Mouse (Mus musculus) forebrain, postnatal 0 days (tissue): ENCODE measurements at regions not wholly inside any gene's neighbourhood (a gene's known extent, or its start where the extent isn't known, plus 50 kb on each side); places are given as distances from the start of the nearest gene placed in this dataset.

Experiments
- ATAC-seq: fragments of 200-750 bp; cut with Nextera tagmentation; 2 replicates; pipeline ENCODE4 v1.8.0; 2017; ENCODE audit warnings: mild to moderate bottlenecking, moderate library complexity
- DNase-seq: peaks from one replicate; pipeline ENCODE4 v3.0.0-alpha.2; 2015
- H3K27ac ChIP-seq: fragments of 300-500 bp; sonication (generic); 2 replicates; pipeline ENCODE4 v1.5.1; 2014; ENCODE audit warnings: low read depth, mild to moderate bottlenecking, antibody characterized with exemption, low read length, moderate library complexity, mixed read lengths
- H3K27me3 ChIP-seq: fragments of 300-500 bp; sonication (generic); 2 replicates; pipeline ENCODE4 v1.6.1; 2014; ENCODE audit warnings: mild to moderate bottlenecking, low read length, mixed read lengths; ENCODE audit not compliant: insufficient read depth
- H3K36me3 ChIP-seq: fragments of 300-500 bp; sonication (generic); 2 replicates; pipeline ENCODE4 v1.6.1; 2014; ENCODE audit warnings: mild to moderate bottlenecking, moderate library complexity; ENCODE audit not compliant: insufficient read depth
- H3K4me1 ChIP-seq: fragments of 300-500 bp; sonication (generic); 2 replicates; pipeline ENCODE4 v1.6.1; 2014; ENCODE audit warnings: antibody characterized with exemption; ENCODE audit not compliant: insufficient read depth
- H3K4me2 ChIP-seq: fragments of 300-500 bp; sonication (generic); 2 replicates; pipeline ENCODE4 v1.6.1; 2014; ENCODE audit warnings: low read depth, mild to moderate bottlenecking, moderate library complexity
- H3K4me3 ChIP-seq: fragments of 300-500 bp; sonication (generic); 2 replicates; pipeline ENCODE4 v1.5.1; 2014; ENCODE audit warnings: low read depth, low read length, mixed read lengths
- H3K9ac ChIP-seq: fragments of 300-500 bp; sonication (generic); 2 replicates; pipeline ENCODE4 v1.6.1; 2014; ENCODE audit warnings: mild to moderate bottlenecking
- H3K9me3 ChIP-seq: fragments of 300-500 bp; sonication (generic); 2 replicates; pipeline ENCODE4 v1.6.1; 2016; ENCODE audit warnings: low read length
- CTCF ChIP-seq: sonication (generic); IDR thresholded peaks from 2 replicates; pipeline ENCODE4 v1.5.1; 2016; ENCODE audit warnings: antibody characterized with exemption, control low read depth, low read depth
- WGBS: fragments of 180-500 bp; shearing (Covaris S2); extraction: QIAGEN DNeasy Blood & Tissue Kit; methylation state at CpG from one replicate; pipeline ENCODE4 v1.1.7; 2014; 5-methylcytosine and 5-hydroxymethylcytosine counted together

- no peak overlapping the region for H3K4me3 ChIP-seq
- no peaks in the 10 kb centered on the region for H3K27me3 ChIP-seq
- no peaks in the 10 kb centered on the region for H3K9me3 ChIP-seq
- 85% methylated on average over 2 of the region's 2 CpGs for WGBS
- TF ChIP-seq CTCF, result no peak
- no peaks in the 10 kb centered on the region for H3K36me3 ChIP-seq
- ATAC-seq (no peak), DNase-seq (no peak)
- no peak overlapping the region for H3K27ac ChIP-seq
- no peaks in the 10 kb centered on the region for H3K4me1 ChIP-seq
- H3K4me2 ChIP-seq, result no peak overlapping the region
- no peak overlapping the region for H3K9ac ChIP-seq
Measured at GRCm38 (mm10) chr12:57809961-57810360, 246.0 kb downstream of the Ttc6 start.

- no peaks in the 10 kb centered on the region for H3K36me3 ChIP-seq
- no peaks in the 10 kb centered on the region for H3K9me3 ChIP-seq
- no peak overlapping the region for H3K4me2 ChIP-seq
- no peak for ATAC-seq
- H3K4me3 ChIP-seq, result no peak overlapping the region
- 65% methylated on average over 6 of the region's 6 CpGs for WGBS
- H3K27ac ChIP-seq, result no peak overlapping the region
- H3K4me1 ChIP-seq, result no peaks in the 10 kb centered on the region
- no peak for TF ChIP-seq CTCF
- no peak overlapping the region for H3K9ac ChIP-seq
- DNase-seq, result no peak
- H3K27me3 ChIP-seq, result no peaks in the 10 kb centered on the region
Measured at GRCm38 (mm10) chr12:57823809-57824208, 259.9 kb downstream of the Ttc6 start.

DNA sequence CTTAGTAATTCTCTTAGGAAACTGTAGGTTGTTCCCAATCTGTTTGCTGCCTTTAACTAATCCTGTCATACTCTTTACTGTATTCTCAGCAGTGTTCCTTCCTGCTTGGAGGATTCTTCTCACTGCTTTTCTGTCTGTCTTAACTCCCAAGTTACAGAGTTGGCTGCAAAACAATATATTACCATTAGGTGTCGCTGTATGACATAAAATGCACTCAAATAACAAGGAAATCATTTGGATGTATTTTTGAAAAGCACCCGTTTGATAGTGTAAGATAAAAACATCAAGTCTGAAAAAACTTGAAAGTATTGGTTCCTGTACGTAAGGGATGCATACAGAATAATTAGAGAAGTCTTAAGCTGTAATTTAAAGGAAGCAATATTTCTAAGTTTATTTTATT, 261.8 kb downstream of the Ttc6 start:
- Histone ChIP-seq H3K27me3 (no peaks in the 10 kb centered on the region), H3K4me1 (no peaks in the 10 kb centered on the region), H3K4me2 (no peak overlapping the region), H3K27ac (no peak overlapping the region), H3K9me3 (no peaks in the 10 kb centered on the region), H3K9ac (no peak overlapping the region), H3K36me3 (no peaks in the 10 kb centered on the region), H3K4me3 (no peak overlapping the region)
- peak; percentile 91 for DNase-seq
- peak; percentile 88 for TF ChIP-seq CTCF
- ATAC-seq, result peak; percentile 45
- 8% methylated on average over 3 of the region's 3 CpGs for WGBS

- DNase-seq, result peak; percentile 17
- no peaks in the 10 kb centered on the region for H3K36me3 ChIP-seq
- 40% methylated on average over 4 of the region's 4 CpGs for WGBS
- H3K4me2 ChIP-seq, result no peak overlapping the region
- TF ChIP-seq CTCF, result no peak
- H3K27ac ChIP-seq, result no peak overlapping the region
- no peak overlapping the region for H3K9ac ChIP-seq
- H3K27me3 ChIP-seq, result no peaks in the 10 kb centered on the region
- H3K4me1 ChIP-seq, result no peaks in the 10 kb centered on the region
- peak; percentile 25; the same call in 1 of the 2 replicates for ATAC-seq
- no peak overlapping the region for H3K4me3 ChIP-seq
- H3K9me3 ChIP-seq, result no peaks in the 10 kb centered on the region
Measured at GRCm38 (mm10) chr12:57842813-57843212, 278.9 kb downstream of the Ttc6 start.

DNA sequence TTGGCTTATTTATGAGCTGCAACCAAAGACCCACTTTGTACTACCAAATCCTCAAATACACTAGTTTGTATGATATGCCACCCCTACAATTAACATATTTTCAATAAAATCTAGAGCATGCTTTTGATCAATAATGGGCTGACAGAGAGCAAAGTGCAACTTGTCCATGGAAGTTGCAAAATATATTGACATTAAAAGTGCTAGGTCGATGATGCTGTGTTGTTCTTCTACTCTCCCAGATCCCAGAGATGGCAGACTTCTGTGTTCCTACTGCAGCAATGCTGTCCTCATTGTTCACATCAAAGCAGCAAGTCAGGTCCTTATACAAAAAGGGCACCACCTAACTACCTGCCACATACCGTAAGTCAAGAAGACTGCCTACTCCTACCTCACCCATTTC, 307.1 kb downstream of the Ttc6 start:
- Histone ChIP-seq H3K4me1 (no peaks in the 10 kb centered on the region), H3K4me2 (no peak overlapping the region), H3K27me3 (no peaks in the 10 kb centered on the region), H3K9me3 (no peaks in the 10 kb centered on the region), H3K36me3 (no peaks in the 10 kb centered on the region), H3K27ac (no peak overlapping the region), H3K4me3 (no peak overlapping the region), H3K9ac (no peak overlapping the region)
- TF ChIP-seq CTCF, result no peak
- WGBS, result 96% methylated on average over 2 of the region's 2 CpGs
- ATAC-seq (no peak), DNase-seq (no peak)

DNA sequence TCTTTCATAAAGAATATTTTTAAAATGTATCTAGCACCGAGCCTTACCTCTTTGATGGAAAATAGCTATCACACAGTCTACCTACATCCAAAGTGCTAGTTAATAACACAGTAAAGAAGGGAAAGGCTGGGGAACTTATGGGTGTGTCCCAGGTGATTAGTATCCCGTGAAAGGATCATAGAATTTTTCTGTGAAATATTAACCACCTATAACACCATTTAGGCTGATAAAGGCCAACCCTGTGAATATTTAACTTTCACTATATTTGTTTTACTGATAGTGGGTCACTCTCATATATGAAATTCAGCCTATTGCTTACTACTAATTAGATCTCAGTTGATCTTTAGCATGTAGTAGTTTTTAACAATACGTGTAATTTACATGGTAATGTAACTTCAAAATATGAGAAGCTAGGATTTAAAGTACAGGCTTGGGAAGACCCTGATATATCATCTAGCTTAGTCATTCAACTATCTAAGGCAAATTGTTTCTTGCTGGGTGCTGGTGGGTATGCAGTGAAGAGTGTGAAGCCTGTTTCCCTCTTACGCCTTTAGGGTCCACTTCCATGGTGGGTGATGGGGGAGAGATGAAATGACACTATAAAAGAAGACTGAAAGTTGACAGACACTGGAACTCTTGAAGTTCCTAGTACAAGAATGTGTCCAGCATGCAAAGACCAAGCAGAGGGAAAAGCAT, 320.6 kb upstream of the Sstr1 start:
- Histone ChIP-seq H3K27me3 (no peaks in the 10 kb centered on the region), H3K9ac (no peak overlapping the region), H3K4me2 (no peak overlapping the region), H3K4me3 (no peak overlapping the region), H3K4me1 (no peaks in the 10 kb centered on the region), H3K27ac (no peak overlapping the region), H3K36me3 (no peaks in the 10 kb centered on the region), H3K9me3 (no peaks in the 10 kb centered on the region)
- DNase-seq (no peak), ATAC-seq (no peak)
- no peak for TF ChIP-seq CTCF
- WGBS, result 92% methylated on average over 4 of the region's 4 CpGs

DNA sequence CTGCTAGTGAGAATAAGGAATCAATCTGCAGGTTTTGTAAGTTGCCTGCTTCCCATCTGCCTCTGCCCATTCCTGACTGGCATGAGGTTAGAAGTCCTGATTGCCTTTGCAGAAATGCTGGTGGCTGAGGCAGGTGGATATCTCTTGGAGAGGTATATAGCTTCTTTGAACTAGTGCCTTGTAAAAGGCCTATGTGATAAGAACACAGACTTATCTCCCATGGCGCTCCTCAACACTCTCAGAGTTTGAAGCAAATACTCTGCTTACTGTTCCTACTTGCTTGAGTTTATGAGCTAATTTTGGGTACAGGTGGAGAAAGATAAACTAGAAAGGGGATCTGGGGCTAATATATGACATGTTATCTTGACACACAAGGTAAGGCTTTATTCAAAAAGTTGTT, 320.0 kb upstream of the Sstr1 start:
- Histone ChIP-seq H3K4me3 (no peak overlapping the region), H3K27me3 (no peaks in the 10 kb centered on the region), H3K36me3 (no peaks in the 10 kb centered on the region), H3K4me2 (no peak overlapping the region), H3K27ac (no peak overlapping the region), H3K4me1 (no peaks in the 10 kb centered on the region), H3K9me3 (no peaks in the 10 kb centered on the region), H3K9ac (no peak overlapping the region)
- DNase-seq (no peak), ATAC-seq (no peak)
- no peak for TF ChIP-seq CTCF
- WGBS, result 100% methylated on average over 1 of the region's 1 CpGs
